Mouse (Mus musculus): ENCODE results near the gene Nrm.

Nrm gene

GRCm38 (mm10) chr17:35903343-35903991 is 42.3 kb downstream of the Nrm start:
- in situ Hi-C loops (cut with MboI, MseI): no loop called here

- in situ Hi-C loops (cut with MboI, MseI): no loop called here
Measured at GRCm38 (mm10) chr17:35903992-35904355, 42.9 kb downstream of the Nrm start.

DNA sequence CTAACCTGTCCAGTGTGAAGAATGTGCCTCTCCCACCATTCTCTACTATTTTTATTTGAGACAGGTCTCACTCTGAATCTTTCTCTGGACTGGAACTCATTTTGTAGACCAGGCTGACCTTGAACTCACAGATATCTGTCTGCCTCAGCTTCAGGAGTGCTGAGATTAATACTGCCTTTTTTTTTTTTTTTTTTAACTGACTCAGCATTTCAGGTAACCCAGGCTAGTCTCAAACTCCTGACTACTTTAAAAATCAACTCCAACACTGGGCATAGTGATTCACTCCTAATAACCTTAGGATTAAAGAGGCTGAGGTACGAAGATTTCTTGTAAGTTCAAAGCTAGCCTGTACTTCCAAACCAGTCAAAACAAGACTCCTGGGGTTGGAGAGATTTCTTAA is 44.5 kb downstream of the Nrm start:
- in situ Hi-C loops (cut with MboI, MseI): loop anchor here (5.0 kb wide), 1 partner anchor 78 kb away; no protein-coding TSS in a partner anchor

DNA sequence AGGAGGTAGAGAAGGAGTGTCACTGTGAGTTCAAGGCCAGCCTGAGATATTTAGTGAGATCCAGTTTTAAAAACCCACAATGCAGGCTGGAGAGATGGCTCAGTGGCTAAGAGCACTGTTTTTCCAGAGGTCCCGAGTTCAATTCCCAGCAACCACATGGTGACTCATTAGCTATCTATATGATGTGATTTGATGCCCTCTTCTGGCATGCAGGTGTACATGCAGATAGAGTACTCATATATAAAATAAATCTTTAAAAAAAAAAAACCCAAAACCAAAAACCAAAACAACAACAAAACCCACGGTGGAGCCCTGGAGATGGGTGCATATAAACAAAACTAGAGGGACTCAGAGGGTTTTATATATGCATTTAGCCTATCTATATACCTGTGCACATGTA is 46.5 kb downstream of the Nrm start:
- in situ Hi-C loops (cut with MboI, MseI): loop anchor here (5.0 kb wide), 1 partner anchor 80 kb away; no protein-coding TSS in a partner anchor

- in situ Hi-C loops (cut with MboI, MseI): loop anchor here (5.0 kb wide), 1 partner anchor 82 kb away; no protein-coding TSS in a partner anchor
Measured at GRCm38 (mm10) chr17:35909186-35909918, 48.2 kb downstream of the Nrm start.

GRCm38 (mm10) chr17:35909919-35910369 is 48.8 kb downstream of the Nrm start, which contains the start of gene Atat1:
Gene Atat1, minus strand, starts transcription at chr17:35910075.
- in situ Hi-C loops (cut with MboI, MseI): loop anchor here (5.0 kb wide), 1 partner anchor 83 kb away; no protein-coding TSS in a partner anchor

DNA sequence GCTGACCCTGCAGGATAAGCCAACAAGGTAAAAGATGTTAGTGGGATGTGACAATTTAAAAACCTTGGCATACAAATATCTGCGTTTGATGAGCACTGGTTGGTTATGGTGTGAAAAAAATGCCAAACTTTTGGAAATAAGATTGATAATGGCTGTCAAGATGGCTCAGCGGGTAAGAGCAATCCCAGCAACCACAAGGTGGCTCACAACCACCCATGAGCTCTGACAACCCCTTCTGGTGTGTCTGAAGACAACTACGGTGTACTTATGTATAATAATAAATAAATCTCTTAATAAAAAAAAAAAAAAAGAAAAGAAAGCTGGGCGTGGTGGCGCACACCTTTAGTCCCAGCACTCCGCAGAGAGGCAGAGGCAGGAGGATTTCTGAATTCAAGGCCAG is 53.9 kb downstream of the Nrm start:
- in situ Hi-C loops (cut with MboI, MseI): no loop called here

Measured in T-helper 1 cell (primary cell).